Mouse (Mus musculus) brain, embryonic 14.5 days (tissue): ENCODE measurements around the gene Timp2.

Experiments used
- CTCF ChIP-seq: fragments of 200-500 bp; IDR thresholded peaks from 2 replicates; pipeline ENCODE4 v1.5.1; 2012; ENCODE audit warnings: inconsistent platforms, mild to moderate bottlenecking, moderate library complexity, borderline replicate concordance; ENCODE audit not compliant: insufficient read depth, insufficient read length; ENCODE audit errors: extremely low read depth
- POLR2A ChIP-seq: fragments of 200-500 bp; IDR thresholded peaks from 2 replicates; pipeline ENCODE4 v1.6.1; 2012; ENCODE audit warnings: mild to moderate bottlenecking, inconsistent platforms, borderline replicate concordance; ENCODE audit not compliant: poor library complexity, insufficient read depth, insufficient read length, severe bottlenecking; ENCODE audit errors: extremely low read depth

DNA sequence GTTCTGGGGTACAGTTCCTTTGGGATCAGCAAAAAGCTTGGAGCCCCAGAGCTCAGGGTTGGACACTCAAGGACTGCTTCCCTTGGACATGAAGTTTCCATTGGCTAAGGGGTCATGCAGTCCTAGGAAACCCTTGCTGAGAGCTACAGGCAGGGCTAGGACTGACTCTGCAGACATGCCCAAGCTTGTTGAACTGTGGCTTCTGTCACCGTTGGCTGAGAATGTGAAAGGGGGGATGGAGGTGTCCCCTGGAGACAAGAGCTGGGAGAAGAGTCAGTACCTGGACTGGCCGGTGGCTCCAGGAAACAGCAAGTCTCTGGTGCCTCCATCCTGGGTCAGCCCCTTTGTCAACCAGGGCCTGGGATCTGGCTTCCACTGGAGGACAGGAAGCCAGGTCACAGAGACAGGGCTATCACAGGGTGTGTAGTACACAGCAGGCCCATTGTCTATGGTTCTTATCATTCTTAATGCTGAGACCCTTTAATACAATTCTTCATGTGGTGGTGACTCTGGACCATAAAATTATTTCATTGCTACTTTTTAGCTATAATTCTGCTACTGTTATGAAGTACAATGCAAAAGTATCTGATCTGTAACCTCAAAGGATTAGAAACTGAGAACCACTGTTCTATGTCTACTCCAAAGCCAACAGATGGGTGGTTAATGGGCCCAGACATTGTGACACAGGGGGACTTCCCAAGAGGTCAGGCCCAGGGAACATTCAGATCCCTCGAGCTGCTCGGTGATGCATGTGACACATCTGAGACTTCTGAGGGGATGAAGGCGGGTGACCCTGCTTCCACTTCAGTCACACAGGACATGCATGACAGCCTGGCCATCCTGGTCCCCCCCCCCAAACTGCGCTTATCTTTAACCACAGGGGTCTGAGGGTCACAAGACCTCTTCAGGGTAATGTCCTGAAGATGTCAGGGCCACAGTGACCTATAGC lies 48.7 kb upstream of the Timp2 start:
- TF ChIP-seq CTCF (no peak), POLR2A (no peak)
